Mouse (Mus musculus): Measurements from ENCODE around the gene 1700109H08Rik.
"Not testable (repeated sequence)": the region's sequence is repeated elsewhere in the genome, so short reads cannot be mapped to it uniquely, and the experiment has no call there.

The 1700109H08Rik gene

GRCm38 (mm10) chr5:3571266-3571665, at the start of gene 1700109H08Rik:
Gene 1700109H08Rik (plus strand): TSS chr5:3571566.
- in situ Hi-C loops (cut with MboI, MseI): no loop called here

- in situ Hi-C loops (cut with MboI, MseI): no loop called here
Observed at GRCm38 (mm10) chr5:3521741-3522140, 49.6 kb upstream of the 1700109H08Rik start.

GRCm38 (mm10) chr5:3522826-3523225, 48.5 kb upstream of the 1700109H08Rik start:
- in situ Hi-C loops (cut with MboI, MseI): no loop called here

- in situ Hi-C loops (cut with MboI, MseI): no loop called here
Observed at GRCm38 (mm10) chr5:3527041-3527691, 44.2 kb upstream of the 1700109H08Rik start.

- in situ Hi-C loops (cut with MboI, MseI): no loop called here
Observed at GRCm38 (mm10) chr5:3529585-3530189, 41.7 kb upstream of the 1700109H08Rik start.

GRCm38 (mm10) chr5:3532048-3532447, 39.3 kb upstream of the 1700109H08Rik start:
- in situ Hi-C loops (cut with MboI, MseI): not testable (repeated sequence)

GRCm38 (mm10) chr5:3536592-3537212, 34.7 kb upstream of the 1700109H08Rik start:
- in situ Hi-C loops (cut with MboI, MseI): no loop called here

GRCm38 (mm10) chr5:3538505-3539472, 32.6 kb upstream of the 1700109H08Rik start:
- in situ Hi-C loops (cut with MboI, MseI): no loop called here

- in situ Hi-C loops (cut with MboI, MseI): loop anchor here in 1 of 2 experiments (5.0 kb wide), 1 partner anchor 45 kb away; no protein-coding TSS in a partner anchor
Observed at GRCm38 (mm10) chr5:3541871-3542270, 29.5 kb upstream of the 1700109H08Rik start.

- in situ Hi-C loops (cut with MboI, MseI): loop anchor here in 1 of 2 experiments (5.0 kb wide), 1 partner anchor 47 kb away; no protein-coding TSS in a partner anchor
Observed at GRCm38 (mm10) chr5:3543629-3544479, 27.5 kb upstream of the 1700109H08Rik start, which contains the start of gene Fam133b. Gene Fam133b (plus strand): TSS chr5:3543833.

- in situ Hi-C loops (cut with MboI, MseI): loop anchor here in 1 of 2 experiments (5.0 kb wide), 1 partner anchor 47 kb away; no protein-coding TSS in a partner anchor
Observed at GRCm38 (mm10) chr5:3544480-3544769, 26.9 kb upstream of the 1700109H08Rik start.

- in situ Hi-C loops (cut with MboI, MseI): loop anchor here in 1 of 2 experiments (5.0 kb wide), 1 partner anchor 399 kb away; no protein-coding TSS in a partner anchor
Observed at GRCm38 (mm10) chr5:3546226-3546625, 25.1 kb upstream of the 1700109H08Rik start.

- in situ Hi-C loops (cut with MboI, MseI): no loop called here
Observed at GRCm38 (mm10) chr5:3551481-3551880, 19.9 kb upstream of the 1700109H08Rik start.

GRCm38 (mm10) chr5:3554198-3554597, 17.2 kb upstream of the 1700109H08Rik start:
- in situ Hi-C loops (cut with MboI, MseI): no loop called here

- in situ Hi-C loops (cut with MboI, MseI): no loop called here
Observed at GRCm38 (mm10) chr5:3574825-3575224, 3.5 kb downstream of the 1700109H08Rik start.

GRCm38 (mm10) chr5:3577939-3578338, 6.6 kb downstream of the 1700109H08Rik start:
- in situ Hi-C loops (cut with MboI, MseI): no loop called here

GRCm38 (mm10) chr5:3579066-3579465, 7.7 kb downstream of the 1700109H08Rik start:
- in situ Hi-C loops (cut with MboI, MseI): no loop called here

- in situ Hi-C loops (cut with MboI, MseI): no loop called here
Observed at GRCm38 (mm10) chr5:3595693-3596398, 24.5 kb downstream of the 1700109H08Rik start, which contains the start of gene Pex1. Gene Pex1 (plus strand): TSS chr5:3596066.

- in situ Hi-C loops (cut with MboI, MseI): no loop called here
Observed at GRCm38 (mm10) chr5:3596399-3596766, 25.0 kb downstream of the 1700109H08Rik start, which contains the start of gene Rbm48. Gene Rbm48 (minus strand): TSS chr5:3596585.

GRCm38 (mm10) chr5:3597171-3597570, 25.8 kb downstream of the 1700109H08Rik start:
- in situ Hi-C loops (cut with MboI, MseI): no loop called here

All from T-helper 17 cell (primary cell).